ENCODE assay signal across 17 mouse cellular contexts in the genomic region with DNA sequence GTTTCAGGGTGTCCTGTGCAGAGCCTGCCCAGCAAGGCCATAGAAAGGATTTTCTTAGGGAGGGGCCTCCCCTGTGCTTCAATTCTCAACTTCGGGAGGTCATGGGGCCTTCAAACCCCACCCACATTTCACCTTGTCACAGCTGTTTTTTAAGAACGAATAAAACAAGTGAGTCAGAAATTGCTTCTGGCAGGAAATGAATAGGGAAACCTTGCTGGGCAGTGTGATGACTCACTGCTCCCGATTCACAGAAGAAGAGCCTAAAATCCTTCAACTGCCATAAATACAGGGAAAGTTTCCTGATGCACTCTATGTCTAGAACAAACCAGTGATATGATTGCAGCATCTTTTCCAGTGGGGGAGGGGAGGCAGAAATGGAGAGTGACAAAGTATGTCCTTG.
DNase-seq lines count a peak whose midpoint lies in the region; ATAC-seq and TF ChIP-seq lines count a peak whose summit lies in the region.
"Had no signal": no experiment of that assay in that cellular context is flagged by ENCODE, and none has a peak within 500 bp of the region (broad histone marks: within the 10 kb centered on the region; RNA-seq: fewer than 3 reads in every experiment).

No protein-coding gene starts in this region.

- H3K79me2 ChIP-seq in heart, adult 2 months (replicated peaks; ENCODE audit: control insufficient read depth, insufficient read depth, low read length): no peaks in the 10 kb centered on the region

- H3K9me3 ChIP-seq in kidney, postnatal 0 days (replicated peaks; ENCODE audit: low read length): no peaks in the 10 kb centered on the region
- H3K9me3 ChIP-seq: forebrain, embryonic 13.5 days had no signal

- TF ChIP-seq CTCF in kidney, postnatal 0 days (IDR thresholded peaks at IDR 0.05; ENCODE audit: low read depth): no peak
- no peak for TF ChIP-seq CTCF in heart, adult 2 months (IDR thresholded peaks at IDR 0.05)

- H3K4me2 ChIP-seq in kidney, postnatal 0 days (ENCODE audit: low read length): no peak overlapping the region
- H3K4me2 ChIP-seq: forebrain, embryonic 13.5 days; hindbrain, embryonic 14.5 days had no signal

- no peak overlapping the region for H3K27ac ChIP-seq in kidney, postnatal 0 days
- no peak overlapping the region for H3K27ac ChIP-seq in heart, adult 2 months
- H3K27ac ChIP-seq: forebrain, embryonic 13.5 days; hindbrain, embryonic 14.5 days had no signal

- no peak for TF ChIP-seq EP300 in heart, adult 2 months (IDR thresholded peaks at IDR 0.05; ENCODE audit: insufficient read depth, low read depth, low read length)

- intact Hi-C loops in heart, adult 2 months (cut with DNase I): no loop called here

- H3K27me3 ChIP-seq in kidney, postnatal 0 days (ENCODE audit: insufficient read depth, low read length): no peaks in the 10 kb centered on the region
- no peaks in the 10 kb centered on the region for H3K27me3 ChIP-seq in heart, adult 2 months (ENCODE audit: control insufficient read depth, insufficient read depth, low read length)
- H3K27me3 ChIP-seq: forebrain, embryonic 13.5 days had no signal

- no peak for TF ChIP-seq POLR2A in heart, adult 2 months (IDR thresholded peaks at IDR 0.05; ENCODE audit: insufficient read depth, low read depth, low read length)

- 0 out of 2 replicates have a peak, but pooled peaks have one; percentile 17 for ATAC-seq in kidney, postnatal 0 days (replicated peaks; ENCODE audit: low FRiP score, low read depth)
- ATAC-seq: forebrain, embryonic 13.5 days; intestine, embryonic 16.5 days; liver, postnatal 0 days had no signal

- no peaks in the 10 kb centered on the region for H3K4me1 ChIP-seq in kidney, postnatal 0 days (replicated peaks; ENCODE audit: insufficient read depth, low read length)
- no peaks in the 10 kb centered on the region for H3K4me1 ChIP-seq in heart, adult 2 months (ENCODE audit: control insufficient read depth, insufficient read depth, low read length)

- DNase-seq in kidney, postnatal 0 days (ENCODE audit: low spot score): peak; percentile 18
- no peak for DNase-seq in kidney, adult 11 months
- peak; percentile 80 for DNase-seq in 416B (ENCODE audit: low read depth)
- DNase-seq in adrenal gland, adult 2 months: peak; percentile 55
- peak; percentile 49 for DNase-seq in fibroblast of lung, adult 2 months (ENCODE audit: low read depth)
- no peak for DNase-seq in ovary, adult 18-20 months (ENCODE audit: low spot score)
- DNase-seq in heart, adult 2 months: no peak
- DNase-seq in cerebellum, postnatal 25 days: no peak
- DNase-seq: cerebellum, adult 11 months; cerebellum, postnatal 14 days; liver; liver, postnatal 0 days; lung, postnatal 14 days; thymus, postnatal 4 days had no signal

- no peak overlapping the region for H3K4me3 ChIP-seq in kidney, postnatal 0 days (replicated peaks; ENCODE audit: low read depth, low read length)
- no peak overlapping the region for H3K4me3 ChIP-seq in heart, adult 2 months
- H3K4me3 ChIP-seq: forebrain, embryonic 13.5 days had no signal

- no peak overlapping the region for H3K9ac ChIP-seq in kidney, postnatal 0 days (ENCODE audit: low read depth, low read length)
- H3K9ac ChIP-seq in heart, adult 2 months (ENCODE audit: low read depth, low read length): no peak overlapping the region
- H3K9ac ChIP-seq: forebrain, embryonic 13.5 days; hindbrain, embryonic 14.5 days; liver, postnatal 0 days had no signal

- WGBS in kidney, postnatal 0 days: 36% methylated on average over 3 of the region's 3 CpGs
- 24% methylated on average over 3 of the region's 3 CpGs for WGBS in heart, adult 2 months

- no peaks in the 10 kb centered on the region for H3K36me3 ChIP-seq in kidney, postnatal 0 days (ENCODE audit: insufficient read depth, low read length)
- no peaks in the 10 kb centered on the region for H3K36me3 ChIP-seq in heart, adult 2 months (ENCODE audit: control insufficient read depth, insufficient read depth, low read length)

Comparison
In these comparisons a context has a peak if more than half of its experiments do, and no peak if none do; other contexts are left out.
1. DNase-seq: peak in kidney, postnatal 0 days (single experiment), 416B (single experiment), adrenal gland, adult 2 months (single experiment) and fibroblast of lung, adult 2 months (single experiment); none in kidney, adult 11 months (single experiment), ovary, adult 18-20 months (single experiment), heart, adult 2 months (0 of 2) and cerebellum, postnatal 25 days (0 of 2).